Mouse (Mus musculus) olfactory bulb, adult 2 months (tissue): ENCODE measurements at regions not wholly inside any gene's neighbourhood (a gene's known extent, or its start where the extent isn't known, plus 50 kb on each side); places are given as distances from the start of the nearest gene placed in this dataset.

Experiments
- CTCF ChIP-seq: fragments of 200-500 bp; IDR thresholded peaks from 2 replicates; pipeline ENCODE4 v1.5.1; 2012; ENCODE audit warnings: low read depth, mild to moderate bottlenecking, low read length, moderate library complexity; ENCODE audit not compliant: insufficient read depth
- POLR2A ChIP-seq: fragments of 200-500 bp; IDR thresholded peaks from 2 replicates; pipeline ENCODE4 v1.6.1; 2012; ENCODE audit warnings: mild to moderate bottlenecking, low read depth, low read length, moderate library complexity; ENCODE audit not compliant: insufficient read depth

DNA sequence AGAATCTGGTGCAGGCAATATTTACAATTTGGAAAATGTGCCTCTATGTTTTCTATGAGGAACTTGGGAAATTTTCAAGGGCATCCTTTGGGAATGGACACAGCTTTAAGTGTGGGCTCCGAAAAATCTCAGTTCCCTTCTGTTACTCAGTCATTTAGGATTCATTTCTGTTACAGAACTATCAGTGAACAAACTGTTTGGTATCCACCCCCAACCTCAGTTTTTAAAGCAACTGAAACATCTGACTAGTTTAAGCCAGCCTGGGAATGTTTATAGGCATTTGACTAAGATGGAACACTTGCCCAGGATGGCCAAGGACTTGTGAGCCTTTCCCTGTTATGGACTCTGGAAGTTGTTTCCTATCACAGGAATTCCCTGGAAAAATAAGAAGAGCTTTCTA is 280.0 kb upstream of the Prickle1 start:
- no peak for TF ChIP-seq CTCF
- no peak for TF ChIP-seq POLR2A
